ENCODE assay signal across 26 mouse cellular contexts in genomic region chr9:94269213-94269612, GRCm38 (mm10).
DNase-seq lines count a peak whose midpoint lies in the region; ATAC-seq and TF ChIP-seq lines count a peak whose summit lies in the region.
"Had no signal": no experiment of that assay in that cellular context is flagged by ENCODE, and none has a peak within 500 bp of the region (broad histone marks: within the 10 kb centered on the region; RNA-seq: fewer than 3 reads in every experiment).

No protein-coding gene starts in this region.

- H3K4me1 ChIP-seq in kidney, embryonic 16.5 days (ENCODE audit: insufficient read depth, low read length): no peaks in the 10 kb centered on the region
- H3K4me1 ChIP-seq in embryonic facial prominence, embryonic 15.5 days: no peaks in the 10 kb centered on the region
- H3K4me1 ChIP-seq in liver, embryonic 12.5 days: no peaks in the 10 kb centered on the region
- H3K4me1 ChIP-seq: liver, embryonic 13.5 days; midbrain, embryonic 12.5 days had no signal

- H3K4me2 ChIP-seq in kidney, embryonic 16.5 days (replicated peaks; ENCODE audit: low read depth, low read length): no peak overlapping the region
- H3K4me2 ChIP-seq in embryonic facial prominence, embryonic 15.5 days (replicated peaks): no peak overlapping the region
- no peak overlapping the region for H3K4me2 ChIP-seq in liver, embryonic 12.5 days
- H3K4me2 ChIP-seq: heart, embryonic 11.5 days; liver, embryonic 13.5 days; midbrain, embryonic 12.5 days had no signal

- WGBS in kidney, embryonic 16.5 days: 36% methylated on average over 5 of the region's 5 CpGs
- 44% methylated on average over 5 of the region's 5 CpGs for WGBS in embryonic facial prominence, embryonic 15.5 days
- 77% methylated on average over 5 of the region's 5 CpGs for WGBS in liver, embryonic 12.5 days (ENCODE audit: insufficient replicate concordance)

- intact Hi-C loops in left cerebral cortex, adult 2 months (cut with DNase I): no loop called here

- no peak overlapping the region for H3K9ac ChIP-seq in kidney, embryonic 16.5 days (replicated peaks; ENCODE audit: low read length)
- H3K9ac ChIP-seq in embryonic facial prominence, embryonic 15.5 days: no peak overlapping the region
- no peak overlapping the region for H3K9ac ChIP-seq in liver, embryonic 12.5 days
- H3K9ac ChIP-seq: forebrain, postnatal 0 days; liver, embryonic 13.5 days; midbrain, embryonic 12.5 days had no signal

- no peaks in the 10 kb centered on the region for H3K27me3 ChIP-seq in kidney, embryonic 16.5 days (ENCODE audit: insufficient read depth, low read length)
- H3K27me3 ChIP-seq in embryonic facial prominence, embryonic 15.5 days: no peaks in the 10 kb centered on the region
- no peaks in the 10 kb centered on the region for H3K27me3 ChIP-seq in liver, embryonic 12.5 days (replicated peaks)
- H3K27me3 ChIP-seq: liver, embryonic 13.5 days; midbrain, embryonic 12.5 days had no signal

- H3K27ac ChIP-seq in kidney, embryonic 16.5 days (ENCODE audit: low read length): no peak overlapping the region
- H3K27ac ChIP-seq in embryonic facial prominence, embryonic 15.5 days (replicated peaks): 0 out of 2 replicates have a peak overlapping the region, but pooled peaks have one; percentile 48
- H3K27ac ChIP-seq in left cerebral cortex, adult 2 months: no peak overlapping the region
- no peak overlapping the region for H3K27ac ChIP-seq in liver, embryonic 12.5 days
- H3K27ac ChIP-seq: hindbrain, embryonic 10.5 days; hindbrain, postnatal 0 days; liver, embryonic 13.5 days; midbrain, embryonic 12.5 days had no signal

- no peak for DNase-seq in kidney, postnatal 4 days
- DNase-seq in embryo, embryonic 11 days: peak; percentile 10
- DNase-seq in mesoderm, embryonic 11.5 days (ENCODE audit: low read depth, low spot score): peak; percentile 10
- DNase-seq in left cerebral cortex, adult 2 months (ENCODE audit: extremely low spot score in 1 of 2, low spot score in 2 of 2): no peak
- no peak for DNase-seq in liver
- DNase-seq: adrenal gland, adult 8-10 months; cerebellum, adult 2 months; cerebellum, postnatal 36 days; forebrain, postnatal 0 days; kidney, adult 9 months; layer of hippocampus, adult 9-11 months; liver, embryonic 13.5 days; lung, adult 2 months; lung, postnatal 14 days; right cerebral cortex, postnatal 14 days; thymus, adult 18-20 months; thymus, postnatal 36 days had no signal

- no peaks in the 10 kb centered on the region for H3K36me3 ChIP-seq in kidney, embryonic 16.5 days (ENCODE audit: insufficient read depth, low read length)
- no peaks in the 10 kb centered on the region for H3K36me3 ChIP-seq in embryonic facial prominence, embryonic 15.5 days
- H3K36me3 ChIP-seq in liver, embryonic 12.5 days: no peaks in the 10 kb centered on the region
- H3K36me3 ChIP-seq: hindbrain, embryonic 10.5 days; liver, embryonic 13.5 days; midbrain, embryonic 12.5 days had no signal

- no peak for TF ChIP-seq CTCF in left cerebral cortex, adult 2 months (IDR thresholded peaks at IDR 0.05)

- peak; percentile 31; the same call in 1 of the 2 replicates for ATAC-seq in kidney, embryonic 16.5 days (ENCODE audit: low FRiP score, low TSS enrichment)
- no peak for ATAC-seq in embryonic facial prominence, embryonic 15.5 days (ENCODE audit: insufficient number of reproducible peaks, low FRiP score, low TSS enrichment, low read depth)
- ATAC-seq in liver, embryonic 12.5 days: no peak
- ATAC-seq: forebrain, postnatal 0 days; hindbrain, postnatal 0 days; intestine, embryonic 16.5 days; Patski had no signal

- no peak overlapping the region for H3K4me3 ChIP-seq in kidney, embryonic 16.5 days (ENCODE audit: low read length)
- no peak overlapping the region for H3K4me3 ChIP-seq in embryonic facial prominence, embryonic 15.5 days (replicated peaks)
- H3K4me3 ChIP-seq in left cerebral cortex, adult 2 months: no peak overlapping the region
- H3K4me3 ChIP-seq in liver, embryonic 12.5 days: no peak overlapping the region
- H3K4me3 ChIP-seq: hindbrain, embryonic 10.5 days; liver, embryonic 13.5 days; midbrain, embryonic 12.5 days had no signal

- no peaks in the 10 kb centered on the region for H3K9me3 ChIP-seq in kidney, embryonic 16.5 days (ENCODE audit: low read length)
- no peaks in the 10 kb centered on the region for H3K9me3 ChIP-seq in embryonic facial prominence, embryonic 15.5 days (replicated peaks)
- H3K9me3 ChIP-seq in liver, embryonic 12.5 days (replicated peaks): no peaks in the 10 kb centered on the region
- H3K9me3 ChIP-seq: hindbrain, embryonic 10.5 days; liver, embryonic 13.5 days; midbrain, embryonic 12.5 days had no signal

Comparison
In these comparisons a context has a peak if more than half of its experiments do, and no peak if none do; other contexts are left out.
1. DNase-seq: peak in embryo, embryonic 11 days (single experiment) and mesoderm, embryonic 11.5 days (single experiment); none in kidney, postnatal 4 days (0 of 2), left cerebral cortex, adult 2 months (0 of 2) and liver (single experiment).